Mouse (Mus musculus) kidney, embryonic 16.5 days (tissue): ENCODE measurements at regions not wholly inside any gene's neighbourhood (a gene's known extent, or its start where the extent isn't known, plus 50 kb on each side); places are given as distances from the start of the nearest gene placed in this dataset.
"Not testable (repeated sequence)": the region's sequence is repeated elsewhere in the genome, so short reads cannot be mapped to it uniquely, and the experiment has no call there.

ENCODE experiments used
- ATAC-seq: fragments of 200-750 bp; cut with Nextera tagmentation; 2 replicates; pipeline ENCODE4 v1.8.0; 2017; ENCODE audit warnings: moderate TSS enrichment; ENCODE audit not compliant: low FRiP score, low TSS enrichment
- H3K27ac ChIP-seq: fragments of 300-500 bp; sonication (generic); 2 replicates; pipeline ENCODE4 v1.5.1; 2014; ENCODE audit warnings: low read length
- H3K27me3 ChIP-seq: fragments of 300-500 bp; sonication (generic); 2 replicates; pipeline ENCODE4 v1.6.1; 2014; ENCODE audit warnings: low read length, control low read depth, mixed read lengths; ENCODE audit not compliant: insufficient read depth
- H3K36me3 ChIP-seq: fragments of 300-500 bp; sonication (generic); 2 replicates; pipeline ENCODE4 v1.6.1; 2014; ENCODE audit warnings: low read length, control low read depth, mixed read lengths; ENCODE audit not compliant: insufficient read depth
- H3K4me1 ChIP-seq: fragments of 300-500 bp; sonication (generic); 2 replicates; pipeline ENCODE4 v1.6.1; 2014; ENCODE audit warnings: low read length, control low read depth, mixed read lengths; ENCODE audit not compliant: insufficient read depth
- H3K4me2 ChIP-seq: fragments of 300-500 bp; sonication (generic); replicated peaks from 2 replicates; pipeline ENCODE4 v1.6.1; 2014; ENCODE audit warnings: low read depth, low read length
- H3K4me3 ChIP-seq: fragments of 300-500 bp; sonication (generic); 2 replicates; pipeline ENCODE4 v1.5.1; 2014; ENCODE audit warnings: mild to moderate bottlenecking, low read length
- H3K9ac ChIP-seq: fragments of 300-500 bp; sonication (generic); replicated peaks from 2 replicates; pipeline ENCODE4 v1.6.1; 2014; ENCODE audit warnings: low read length
- H3K9me3 ChIP-seq: fragments of 300-500 bp; sonication (generic); 2 replicates; pipeline ENCODE4 v1.6.1; 2016; ENCODE audit warnings: low read length, control low read depth
- WGBS: fragments of 180-500 bp; shearing (Covaris S2); extraction: QIAGEN DNeasy Blood & Tissue Kit; methylation state at CpG from one replicate; pipeline ENCODE4 v1.1.7; 2014; 5-methylcytosine and 5-hydroxymethylcytosine counted together

DNA sequence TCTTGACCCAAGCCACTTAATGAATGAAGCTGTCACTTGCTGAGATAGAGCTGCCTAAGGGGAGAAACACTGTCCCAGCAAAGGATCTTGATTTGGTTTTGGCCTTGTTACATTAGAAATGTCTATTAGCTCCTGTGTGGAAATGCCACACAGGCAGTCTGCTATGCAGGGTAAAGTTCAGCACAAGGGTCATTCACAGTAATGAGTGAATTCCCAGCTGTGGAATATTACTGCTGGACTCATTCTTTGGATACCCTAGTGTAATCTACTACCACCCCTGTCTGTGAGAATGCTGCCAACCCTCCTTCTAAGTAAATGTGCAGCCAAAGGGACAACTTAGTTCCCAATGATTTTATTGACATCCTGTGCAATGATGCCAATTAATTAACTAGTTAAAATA, 322.2 kb upstream of the Clnk start:
- Histone ChIP-seq H3K27ac (no peak overlapping the region), H3K9ac (no peak overlapping the region), H3K4me1 (no peaks in the 10 kb centered on the region), H3K36me3 (no peaks in the 10 kb centered on the region), H3K9me3 (no peaks in the 10 kb centered on the region), H3K4me2 (no peak overlapping the region), H3K4me3 (no peak overlapping the region), H3K27me3 (no peaks in the 10 kb centered on the region)
- ATAC-seq, result no peak

DNA sequence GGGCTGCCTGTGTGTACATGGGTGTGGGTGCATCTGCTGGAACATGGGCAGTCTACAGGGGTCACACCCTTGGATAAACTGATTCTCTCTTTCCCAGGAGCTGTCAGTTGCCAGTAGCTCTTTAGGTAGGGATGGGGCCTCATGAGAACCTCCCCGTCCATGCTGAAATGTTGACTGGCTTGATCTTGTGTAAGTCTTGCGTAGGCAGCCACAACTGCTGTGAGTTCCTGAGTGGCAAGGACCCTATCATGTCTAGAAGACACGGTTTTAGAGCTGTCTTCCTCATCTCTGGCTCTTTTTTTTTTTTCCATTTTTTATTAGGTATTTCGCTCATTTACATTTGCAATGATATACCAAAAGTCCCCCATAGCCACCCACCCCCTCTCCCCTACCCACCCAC, 314.5 kb upstream of the Clnk start:
- not testable (repeated sequence) for H3K36me3 ChIP-seq, H3K27me3 ChIP-seq, H3K4me2 ChIP-seq, H3K27ac ChIP-seq, H3K4me1 ChIP-seq, ATAC-seq, H3K9me3 ChIP-seq, H3K4me3 ChIP-seq, H3K9ac ChIP-seq
- WGBS, result 82% methylated on average over 2 of the region's 4 CpGs

DNA sequence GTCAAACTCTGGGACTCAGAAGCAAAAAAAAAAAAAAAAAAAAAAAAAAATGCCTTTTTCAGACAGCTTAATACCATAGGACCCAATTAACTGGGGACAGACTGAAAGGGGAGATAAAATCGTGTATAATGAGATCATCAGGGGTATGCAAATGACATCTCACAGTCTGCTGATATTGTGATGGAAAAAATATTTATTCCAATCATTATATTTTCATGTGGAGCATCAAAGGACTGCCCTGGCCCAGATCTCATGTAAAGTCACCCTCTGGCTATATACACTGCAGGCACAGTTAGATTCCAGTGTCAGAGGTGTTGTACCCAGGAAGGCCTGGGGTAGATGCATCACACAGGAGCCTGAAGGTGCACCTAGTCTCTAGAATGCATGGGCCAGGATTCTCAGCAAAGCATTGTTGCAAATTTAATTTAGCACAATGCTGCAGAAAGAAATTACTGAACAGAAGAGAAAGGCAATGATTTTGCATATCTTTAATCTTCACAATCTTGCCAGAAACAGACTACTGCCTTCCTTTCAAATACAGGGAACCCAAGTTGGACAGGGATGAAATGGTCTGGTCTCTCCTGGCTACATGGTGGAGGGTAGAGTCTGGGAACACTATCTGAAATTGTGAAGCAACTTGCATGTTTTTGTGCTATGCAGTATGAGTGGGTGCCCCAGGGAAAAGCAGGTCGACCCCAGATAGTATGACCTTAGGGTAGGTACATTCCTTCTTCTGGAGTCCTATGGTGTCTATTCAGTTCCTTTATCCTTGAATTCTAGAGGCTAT, 305.2 kb upstream of the Clnk start:
- WGBS, result 78% methylated on average over 2 of the region's 2 CpGs
- Histone ChIP-seq H3K27ac (no peak overlapping the region), H3K4me2 (no peak overlapping the region), H3K4me3 (no peak overlapping the region), H3K36me3 (no peaks in the 10 kb centered on the region), H3K27me3 (no peaks in the 10 kb centered on the region), H3K9ac (no peak overlapping the region), H3K4me1 (no peaks in the 10 kb centered on the region), H3K9me3 (no peaks in the 10 kb centered on the region)
- ATAC-seq, result no peak

DNA sequence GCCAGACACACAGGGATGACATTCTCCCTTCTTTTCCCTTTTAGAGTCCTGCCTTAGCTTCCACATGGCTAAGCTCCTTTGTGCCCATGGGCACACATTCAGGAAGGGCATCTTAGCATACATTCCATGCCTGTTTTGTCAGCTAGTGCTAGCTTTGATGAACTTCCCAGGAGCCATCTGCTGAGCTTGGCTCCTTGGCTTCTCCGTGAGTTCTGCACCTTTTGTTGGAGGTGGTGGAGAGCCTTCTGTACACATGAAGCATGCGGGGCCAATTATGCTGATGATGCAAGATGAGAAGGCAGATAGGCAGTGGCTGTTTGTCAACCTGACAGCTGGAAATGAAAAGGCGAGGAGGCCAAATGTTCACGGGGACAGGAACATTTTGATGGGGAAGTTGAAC, 304.4 kb upstream of the Clnk start:
- no peaks in the 10 kb centered on the region for H3K4me1 ChIP-seq
- no peak overlapping the region for H3K27ac ChIP-seq
- no peak for ATAC-seq
- H3K4me3 ChIP-seq, result no peak overlapping the region
- H3K27me3 ChIP-seq, result no peaks in the 10 kb centered on the region
- H3K9ac ChIP-seq, result no peak overlapping the region
- WGBS, result 26% methylated on average over 4 of the region's 4 CpGs
- H3K4me2 ChIP-seq, result no peak overlapping the region
- no peaks in the 10 kb centered on the region for H3K9me3 ChIP-seq
- no peaks in the 10 kb centered on the region for H3K36me3 ChIP-seq

DNA sequence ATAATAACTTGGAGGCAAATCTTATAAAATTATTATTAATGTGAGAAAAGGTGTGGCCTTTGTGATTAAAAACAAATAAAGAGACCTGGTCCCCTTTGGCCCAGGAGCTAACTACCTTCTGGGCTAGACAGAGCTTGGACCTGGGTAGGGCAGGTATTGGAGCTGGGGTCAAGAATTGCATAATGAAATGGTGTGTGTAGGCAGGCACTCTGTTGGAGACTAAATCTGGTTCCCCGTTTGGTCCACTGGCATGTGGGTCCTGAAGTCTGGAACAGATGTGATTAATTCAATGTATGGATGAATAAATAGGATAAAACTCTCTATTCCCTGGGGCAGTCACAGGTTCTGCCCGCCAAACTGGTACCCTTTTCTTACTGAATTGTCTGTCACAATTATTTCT, 301.3 kb upstream of the Clnk start:
- Histone ChIP-seq H3K4me3 (no peak overlapping the region), H3K9ac (no peak overlapping the region), H3K4me1 (no peaks in the 10 kb centered on the region), H3K36me3 (no peaks in the 10 kb centered on the region), H3K27ac (no peak overlapping the region), H3K27me3 (no peaks in the 10 kb centered on the region), H3K9me3 (no peaks in the 10 kb centered on the region), H3K4me2 (no peak overlapping the region)
- 80% methylated on average over 2 of the region's 2 CpGs for WGBS
- no peak for ATAC-seq

DNA sequence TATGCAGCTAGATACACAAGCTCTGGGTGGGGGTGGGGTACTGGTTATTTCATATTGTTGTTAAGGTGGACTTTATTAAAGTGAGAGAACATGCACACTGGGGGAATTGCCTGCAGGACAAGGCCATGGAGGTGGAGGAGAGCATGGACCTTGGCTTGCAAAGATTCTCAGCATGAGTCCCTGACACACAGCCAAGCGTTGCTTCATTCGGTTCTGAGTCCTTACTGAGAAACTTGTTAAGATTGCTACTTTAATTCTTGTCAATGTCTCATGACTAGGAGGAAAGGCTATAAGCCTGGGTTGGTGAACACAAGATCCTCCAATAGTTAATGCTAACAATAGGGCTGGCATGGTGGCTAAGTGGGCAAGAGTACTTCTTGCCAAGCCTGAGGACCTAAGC, 300.3 kb upstream of the Clnk start:
- no peaks in the 10 kb centered on the region for H3K36me3 ChIP-seq
- no peak overlapping the region for H3K9ac ChIP-seq
- no peak for ATAC-seq
- H3K27ac ChIP-seq, result no peak overlapping the region
- no peaks in the 10 kb centered on the region for H3K9me3 ChIP-seq
- no peaks in the 10 kb centered on the region for H3K4me1 ChIP-seq
- H3K4me3 ChIP-seq, result no peak overlapping the region
- 93% methylated on average over 2 of the region's 2 CpGs for WGBS
- H3K4me2 ChIP-seq, result no peak overlapping the region
- H3K27me3 ChIP-seq, result no peaks in the 10 kb centered on the region

- 93% methylated on average over 3 of the region's 3 CpGs for WGBS
- H3K9ac ChIP-seq, result no peak overlapping the region
Measured at GRCm38 (mm10) chr5:39173491-39173890, 296.9 kb upstream of the Clnk start.

GRCm38 (mm10) chr5:39159651-39160050, 283.0 kb upstream of the Clnk start:
- ATAC-seq, result no peak
- H3K4me2 ChIP-seq, result no peak overlapping the region
- H3K9ac ChIP-seq, result no peak overlapping the region
- no peaks in the 10 kb centered on the region for H3K36me3 ChIP-seq
- H3K4me3 ChIP-seq, result no peak overlapping the region
- no peaks in the 10 kb centered on the region for H3K27me3 ChIP-seq
- H3K4me1 ChIP-seq, result no peaks in the 10 kb centered on the region
- 91% methylated on average over 3 of the region's 3 CpGs for WGBS
- no peak overlapping the region for H3K27ac ChIP-seq
- H3K9me3 ChIP-seq, result no peaks in the 10 kb centered on the region

More at GRCm38 (mm10) chr5:39173491-39173890, 296.9 kb upstream of the Clnk start:
- Histone ChIP-seq H3K9me3 (no peaks in the 10 kb centered on the region), H3K27ac (no peak overlapping the region), H3K4me3 (no peak overlapping the region), H3K4me2 (no peak overlapping the region), H3K4me1 (no peaks in the 10 kb centered on the region), H3K27me3 (no peaks in the 10 kb centered on the region), H3K36me3 (no peaks in the 10 kb centered on the region)
- ATAC-seq, result no peak

GRCm38 (mm10) chr5:39155763-39156162, 279.2 kb upstream of the Clnk start:
- WGBS, result 91% methylated on average over 1 of the region's 1 CpGs

DNA sequence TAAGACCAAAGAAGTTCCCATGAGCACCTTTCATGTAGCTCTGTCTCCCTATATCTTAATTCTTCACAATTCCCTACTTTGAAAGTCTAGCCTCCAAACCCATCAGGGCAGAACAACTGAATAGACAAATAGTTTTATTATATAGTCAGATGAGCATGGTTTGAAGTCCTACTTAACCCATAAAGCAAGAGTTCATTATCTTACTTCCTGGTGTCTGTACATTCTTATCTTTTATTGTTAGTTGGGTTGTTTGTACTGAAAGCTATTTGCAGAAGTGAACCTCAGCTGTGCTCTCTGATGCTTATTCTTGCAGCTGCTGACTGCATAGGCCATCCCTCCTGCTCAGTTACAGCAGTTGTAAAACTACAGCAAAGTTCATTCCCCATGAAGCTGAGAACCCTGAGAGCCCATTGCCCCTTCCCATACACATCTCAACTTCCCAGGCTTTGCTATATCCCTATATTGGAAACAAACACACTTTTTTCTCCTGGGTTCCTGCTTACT, 276.7 kb upstream of the Clnk start:
- H3K27ac ChIP-seq, result no peak overlapping the region
- ATAC-seq, result no peak
- no peak overlapping the region for H3K9ac ChIP-seq
- no peaks in the 10 kb centered on the region for H3K9me3 ChIP-seq
- H3K27me3 ChIP-seq, result no peaks in the 10 kb centered on the region
- no peak overlapping the region for H3K4me2 ChIP-seq
- no peaks in the 10 kb centered on the region for H3K4me1 ChIP-seq
- no peak overlapping the region for H3K4me3 ChIP-seq
- no peaks in the 10 kb centered on the region for H3K36me3 ChIP-seq

More at GRCm38 (mm10) chr5:39155763-39156162, 279.2 kb upstream of the Clnk start:
- ATAC-seq, result no peak
- no peaks in the 10 kb centered on the region for H3K4me1 ChIP-seq
- no peak overlapping the region for H3K4me3 ChIP-seq
- H3K27me3 ChIP-seq, result no peaks in the 10 kb centered on the region
- H3K4me2 ChIP-seq, result no peak overlapping the region
- H3K36me3 ChIP-seq, result no peaks in the 10 kb centered on the region
- H3K9ac ChIP-seq, result no peak overlapping the region
- H3K9me3 ChIP-seq, result no peaks in the 10 kb centered on the region
- H3K27ac ChIP-seq, result no peak overlapping the region
